Mouse (Mus musculus) stomach, embryonic 16.5 days (tissue): ENCODE results near the gene BC025920. TPM values are rescaled to one million over a fixed set of nuclear protein-coding genes. Genes with fewer than 3 reads are reported as not detected.

Experiments used
- ATAC-seq: fragments of 200-750 bp; cut with Nextera tagmentation; 2 replicates; pipeline ENCODE4 v1.8.0; 2017; ENCODE audit warnings: moderate number of reproducible peaks, moderate TSS enrichment; ENCODE audit not compliant: insufficient read depth, low FRiP score
- H3K27ac ChIP-seq: fragments of 300-500 bp; sonication (generic); 2 replicates; pipeline ENCODE4 v1.5.1; 2014; ENCODE audit warnings: low read length
- H3K27me3 ChIP-seq: fragments of 300-500 bp; sonication (generic); 2 replicates; pipeline ENCODE4 v1.6.1; 2014; ENCODE audit warnings: low read length, control low read depth, mixed read lengths; ENCODE audit not compliant: control insufficient read depth, insufficient read depth
- H3K36me3 ChIP-seq: fragments of 300-500 bp; sonication (generic); 2 replicates; pipeline ENCODE4 v1.6.1; 2014; ENCODE audit warnings: low read length; ENCODE audit not compliant: control insufficient read depth, insufficient read depth
- H3K4me1 ChIP-seq: fragments of 300-500 bp; sonication (generic); 2 replicates; pipeline ENCODE4 v1.6.1; 2014; ENCODE audit warnings: low read length, control low read depth, mixed read lengths; ENCODE audit not compliant: control insufficient read depth, insufficient read depth
- H3K4me2 ChIP-seq: fragments of 300-500 bp; sonication (generic); 2 replicates; pipeline ENCODE4 v1.6.1; 2014; ENCODE audit warnings: low read depth, low read length, mixed read lengths
- H3K4me3 ChIP-seq: fragments of 300-500 bp; sonication (generic); replicated peaks from 2 replicates; pipeline ENCODE4 v1.5.1; 2014; ENCODE audit warnings: mild to moderate bottlenecking, low read length
- H3K9ac ChIP-seq: fragments of 300-500 bp; sonication (generic); 2 replicates; pipeline ENCODE4 v1.6.1; 2014; ENCODE audit warnings: low read length
- H3K9me3 ChIP-seq: fragments of 300-500 bp; sonication (generic); replicated peaks from 2 replicates; pipeline ENCODE4 v1.6.1; 2016; ENCODE audit warnings: low read length, control low read depth; ENCODE audit not compliant: control insufficient read depth
- WGBS: fragments of 180-500 bp; shearing (Covaris S2); extraction: QIAGEN DNeasy Blood & Tissue Kit; methylation state at CpG from one replicate; pipeline ENCODE4 v1.1.7; 2014; 5-methylcytosine and 5-hydroxymethylcytosine counted together
- polyA plus RNA-seq: library from polyadenylated mRNA; unstranded; fragments of >200 nt; fragmentation: Nextera tagmentation; extraction: Ambion mirVana; gene quantifications from 2 replicates; pipeline ENCODE4 v1.2.1, GENCODE M21; 2015

BC025920 gene
- polyA plus RNA-seq, 1 experiment from 2014 or later: 0.46 TPM

GRCm38 (mm10) chr10:81588739-81589138, 17.3 kb upstream of the BC025920 start:
- H3K4me2 ChIP-seq: no peak overlapping the region
- no peaks in the 10 kb centered on the region for H3K9me3 ChIP-seq
- no peak overlapping the region for H3K4me3 ChIP-seq
- WGBS: 71% methylated on average over 7 of the region's 7 CpGs
- no peak for ATAC-seq
- no peak overlapping the region for H3K9ac ChIP-seq
- no peak overlapping the region for H3K27ac ChIP-seq
- no peaks in the 10 kb centered on the region; the same call in 1 of the 2 replicates for H3K27me3 ChIP-seq
- peaks cover 2% of the 10 kb centered on the region; the same call in 1 of the 2 replicates for H3K36me3 ChIP-seq
- H3K4me1 ChIP-seq: no peaks in the 10 kb centered on the region

GRCm38 (mm10) chr10:81591846-81592245, 14.2 kb upstream of the BC025920 start:
- ATAC-seq: no peak
- Histone ChIP-seq H3K36me3 (no peaks in the 10 kb centered on the region), H3K4me2 (no peak overlapping the region), H3K4me1 (peaks cover 9% of the 10 kb centered on the region), H3K27me3 (peaks cover 3% of the 10 kb centered on the region), H3K9ac (no peak overlapping the region), H3K9me3 (no peaks in the 10 kb centered on the region), H3K4me3 (no peak overlapping the region), H3K27ac (no peak overlapping the region)
- 44% methylated on average over 9 of the region's 9 CpGs for WGBS

- H3K27ac ChIP-seq: no peak overlapping the region
- H3K4me2 ChIP-seq: no peak overlapping the region
- H3K36me3 ChIP-seq: no peaks in the 10 kb centered on the region
- H3K27me3 ChIP-seq: peaks cover 3% of the 10 kb centered on the region
- no peak overlapping the region for H3K9ac ChIP-seq
- peaks cover 15% of the 10 kb centered on the region for H3K4me1 ChIP-seq
- H3K4me3 ChIP-seq: no peak overlapping the region
- H3K9me3 ChIP-seq: no peaks in the 10 kb centered on the region
- no peak for ATAC-seq
- 77% methylated on average over 7 of the region's 7 CpGs for WGBS
Observed at GRCm38 (mm10) chr10:81592631-81593030, 13.4 kb upstream of the BC025920 start.

GRCm38 (mm10) chr10:81593223-81593622, 12.8 kb upstream of the BC025920 start:
- Histone ChIP-seq H3K4me1 (peaks cover 18% of the 10 kb centered on the region), H3K4me2 (no peak overlapping the region), H3K9ac (no peak overlapping the region), H3K27ac (no peak overlapping the region), H3K4me3 (no peak overlapping the region), H3K27me3 (peaks cover 3% of the 10 kb centered on the region), H3K9me3 (no peaks in the 10 kb centered on the region), H3K36me3 (no peaks in the 10 kb centered on the region)
- WGBS: 60% methylated on average over 4 of the region's 4 CpGs
- no peak for ATAC-seq

GRCm38 (mm10) chr10:81593935-81594334, 12.1 kb upstream of the BC025920 start:
- H3K9me3 ChIP-seq: no peaks in the 10 kb centered on the region
- H3K27ac ChIP-seq: no peak overlapping the region
- no peak overlapping the region for H3K9ac ChIP-seq
- ATAC-seq: no peak
- no peak overlapping the region for H3K4me3 ChIP-seq
- WGBS: 74% methylated on average over 18 of the region's 18 CpGs
- H3K36me3 ChIP-seq: no peaks in the 10 kb centered on the region
- peaks cover 18% of the 10 kb centered on the region for H3K4me1 ChIP-seq
- H3K27me3 ChIP-seq: peaks cover 3% of the 10 kb centered on the region
- H3K4me2 ChIP-seq: no peak overlapping the region

GRCm38 (mm10) chr10:81595599-81595998, 10.5 kb upstream of the BC025920 start:
- Histone ChIP-seq H3K9ac (no peak overlapping the region), H3K4me3 (no peak overlapping the region), H3K36me3 (no peaks in the 10 kb centered on the region), H3K9me3 (no peaks in the 10 kb centered on the region), H3K4me2 (no peak overlapping the region), H3K4me1 (peaks cover 26% of the 10 kb centered on the region), H3K27me3 (peaks cover 3% of the 10 kb centered on the region), H3K27ac (0 out of 2 replicates have a peak overlapping the region, but pooled peaks have one; percentile 73)
- ATAC-seq: no peak
- WGBS: 31% methylated on average over 5 of the region's 5 CpGs

GRCm38 (mm10) chr10:81596611-81597010, 9.5 kb upstream of the BC025920 start:
- peaks cover 35% of the 10 kb centered on the region for H3K4me1 ChIP-seq
- H3K27me3 ChIP-seq: peaks cover 3% of the 10 kb centered on the region
- WGBS: 5% methylated on average over 10 of the region's 10 CpGs
- no peak for ATAC-seq
- peak overlapping the region; percentile 65 for H3K9ac ChIP-seq
- H3K4me3 ChIP-seq: peak overlapping the region; percentile 35
- H3K36me3 ChIP-seq: no peaks in the 10 kb centered on the region
- H3K4me2 ChIP-seq: peak overlapping the region; percentile 50
- no peaks in the 10 kb centered on the region for H3K9me3 ChIP-seq
- H3K27ac ChIP-seq: peak overlapping the region; percentile 73

- H3K9me3 ChIP-seq: no peaks in the 10 kb centered on the region
- H3K4me3 ChIP-seq: peak overlapping the region; percentile 35
- peak overlapping the region; percentile 65 for H3K9ac ChIP-seq
Observed at GRCm38 (mm10) chr10:81597137-81597950, 8.7 kb upstream of the BC025920 start.

GRCm38 (mm10) chr10:81598342-81598741, 7.7 kb upstream of the BC025920 start:
- H3K4me2 ChIP-seq: no peak overlapping the region
- 42% methylated on average over 3 of the region's 3 CpGs for WGBS
- no peak overlapping the region for H3K27ac ChIP-seq
- no peak overlapping the region for H3K4me3 ChIP-seq
- H3K4me1 ChIP-seq: peaks cover 43% of the 10 kb centered on the region
- no peak overlapping the region for H3K9ac ChIP-seq
- no peaks in the 10 kb centered on the region for H3K9me3 ChIP-seq
- ATAC-seq: no peak
- H3K27me3 ChIP-seq: peaks cover 3% of the 10 kb centered on the region; the same call in 1 of the 2 replicates
- no peaks in the 10 kb centered on the region for H3K36me3 ChIP-seq

More at GRCm38 (mm10) chr10:81597137-81597950, 8.7 kb upstream of the BC025920 start:
- Histone ChIP-seq H3K36me3 (no peaks in the 10 kb centered on the region), H3K4me1 (peaks cover 36% of the 10 kb centered on the region), H3K27ac (peak overlapping the region; percentile 73), H3K27me3 (peaks cover 3% of the 10 kb centered on the region), H3K4me2 (peak overlapping the region; percentile 50)
- 5% methylated on average over 11 of the region's 12 CpGs for whole genome bisulfite sequencing
- peak; percentile 62 for ATAC-seq
